Comparison of ENCODE assay signal across 41 mouse cellular contexts in the genomic region with DNA sequence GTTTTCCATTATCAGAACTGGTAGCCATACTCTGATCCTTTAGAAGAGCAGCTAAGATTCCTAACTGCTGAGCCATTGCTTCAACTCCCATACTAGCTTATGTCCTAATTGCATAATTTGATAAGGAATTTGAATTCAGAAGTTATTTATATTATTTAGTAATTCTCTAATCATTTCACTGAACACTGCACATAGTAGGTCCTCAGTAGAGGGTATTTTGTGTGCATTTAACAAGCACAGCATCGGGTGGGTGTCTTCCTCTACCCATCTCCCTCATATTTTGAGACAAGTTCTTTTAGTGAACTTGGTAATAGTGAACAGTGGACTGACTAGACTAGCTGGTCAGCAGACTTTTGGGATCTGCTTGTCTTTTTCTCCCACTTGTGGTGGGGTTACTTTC. TPM values are rescaled to one million over a fixed set of nuclear protein-coding genes. Genes with fewer than 3 reads are reported as not detected.
"Had no signal": no experiment of that assay in that cellular context is flagged by ENCODE, and none has a peak within 500 bp of the region (broad histone marks: within the 10 kb centered on the region; RNA-seq: fewer than 3 reads in every experiment).

No protein-coding gene starts in this region.

- H3K27ac ChIP-seq: heart, embryonic 13.5 days; heart, embryonic 15.5 days; hindbrain, embryonic 10.5 days; hindbrain, embryonic 12.5 days; hindbrain, embryonic 13.5 days; hindbrain, embryonic 14.5 days; hindbrain, embryonic 15.5 days; hindbrain, postnatal 0 days; intestine, embryonic 15.5 days; kidney, embryonic 15.5 days; kidney, postnatal 0 days; layer of hippocampus, adult 2 months; left cerebral cortex, adult 2 months had no signal

- ATAC-seq: hindbrain, embryonic 16.5 days; hindbrain, postnatal 0 days; inflammation-experienced regulatory T-cells, adult 6 months; intestine, embryonic 15.5 days; intestine, embryonic 16.5 days; intestine, postnatal 0 days had no signal

- H3K4me2 ChIP-seq: heart, embryonic 11.5 days; heart, embryonic 12.5 days; heart, embryonic 13.5 days; heart, embryonic 15.5 days; hindbrain, embryonic 12.5 days; hindbrain, embryonic 13.5 days; hindbrain, embryonic 14.5 days; hindbrain, embryonic 15.5 days; intestine, embryonic 15.5 days; kidney, embryonic 15.5 days had no signal

- H3K9ac ChIP-seq: heart, embryonic 12.5 days; heart, embryonic 13.5 days; heart, embryonic 15.5 days; hindbrain, embryonic 12.5 days; hindbrain, embryonic 13.5 days; hindbrain, embryonic 14.5 days; hindbrain, embryonic 15.5 days; intestine, embryonic 15.5 days; kidney, embryonic 15.5 days had no signal

- H3K27me3 ChIP-seq: heart, embryonic 12.5 days; heart, embryonic 13.5 days; heart, embryonic 15.5 days; hindbrain, embryonic 12.5 days; hindbrain, embryonic 13.5 days; hindbrain, embryonic 15.5 days; intestine, embryonic 15.5 days; kidney, embryonic 15.5 days had no signal

- H3K36me3 ChIP-seq: heart, embryonic 15.5 days; hindbrain, embryonic 12.5 days; hindbrain, embryonic 13.5 days; hindbrain, embryonic 15.5 days; intestine, embryonic 15.5 days; kidney, embryonic 15.5 days had no signal

- DNase-seq: heart, postnatal 10 days; heart, postnatal 14 days; heart, postnatal 36 days; heart, postnatal 4 days; kidney, adult 11 months; kidney, adult 18-20 months; kidney, adult 2 months; kidney, adult 8-10 months; kidney, adult 9 months; kidney, postnatal 10 days; kidney, postnatal 14 days; kidney, postnatal 25 days; kidney, postnatal 36 days; kidney, postnatal 4 days; layer of hippocampus, adult 9-11 months; layer of hippocampus, postnatal 36 days had no signal

- H3K9me3 ChIP-seq: heart, embryonic 12.5 days; heart, embryonic 13.5 days; heart, embryonic 15.5 days; hindbrain, embryonic 10.5 days; hindbrain, embryonic 12.5 days; hindbrain, embryonic 13.5 days; hindbrain, embryonic 15.5 days; intestine, embryonic 15.5 days; kidney, embryonic 15.5 days had no signal

- H3K4me3 ChIP-seq: heart, embryonic 12.5 days; heart, embryonic 13.5 days; heart, embryonic 15.5 days; hindbrain, embryonic 10.5 days; hindbrain, embryonic 12.5 days; hindbrain, embryonic 13.5 days; hindbrain, embryonic 15.5 days; intestine, embryonic 15.5 days; kidney, embryonic 15.5 days; layer of hippocampus, adult 2 months; left cerebral cortex, adult 2 months had no signal

RNA-seq across cellular contexts. Expression of a gene that starts 14.6 kb away (rescaled TPM):
- polyA plus RNA-seq: heart, embryonic 13.5 days; heart, embryonic 16.5 days; hindbrain, embryonic 11.5 days had no signal

RNA-seq across cellular contexts. Expression of a gene that starts 53.4 kb away (rescaled TPM):
- total RNA-seq: heart, postnatal 10 days; heart, postnatal 14 days; heart, postnatal 25 days; heart, postnatal 36 days; heart, postnatal 4 days; hematopoietic stem cell, adult 5-6 weeks had no signal
- polyA plus RNA-seq: heart, embryonic 11.5 days; heart, embryonic 14.5 days; heart, postnatal 0 days; inflammation-experienced regulatory T-cells, adult 6 months; kidney, adult 2 months had no signal
